Mouse (Mus musculus): Measurements from ENCODE around the gene Prdx2. TPM values are rescaled to one million over a fixed set of nuclear protein-coding genes. Genes with fewer than 3 reads are reported as not detected.

The Prdx2 gene
- total RNA-seq, 2 experiments from 2014 or later = 417 to 431 TPM

- no peak for DNase-seq (ENCODE audit: low spot score in 2 of 2)
These were observed 26.3 kb downstream of the Prdx2 start for GRCm38 (mm10) chr8:84995680-84996079.

GRCm38 (mm10) chr8:84996978-84997377 lies 27.6 kb downstream of the Prdx2 start:
- no peak for DNase-seq (ENCODE audit: low spot score in 2 of 2)

GRCm38 (mm10) chr8:84997649-84998295 lies 28.4 kb downstream of the Prdx2 start:
- DNase-seq (ENCODE audit: low spot score in 2 of 2) = peak; percentile 88 to 90

GRCm38 (mm10) chr8:85007686-85008085 lies 38.3 kb downstream of the Prdx2 start:
- no peak for DNase-seq (ENCODE audit: low spot score in 2 of 2)

GRCm38 (mm10) chr8:85011242-85011641 lies 41.9 kb downstream of the Prdx2 start:
- no peak for DNase-seq (ENCODE audit: low spot score in 2 of 2)

- DNase-seq (ENCODE audit: low spot score in 2 of 2) = peak; percentile 52 to 54
These were observed 43.9 kb downstream of the Prdx2 start for GRCm38 (mm10) chr8:85013230-85013840.

GRCm38 (mm10) chr8:85014431-85014830 lies 45.0 kb downstream of the Prdx2 start, which contains the start of gene Best2:
Best2 (minus strand) TSS chr8:85014531.
- DNase-seq (ENCODE audit: low spot score in 2 of 2) = no peak

GRCm38 (mm10) chr8:85016724-85017123 lies 47.3 kb downstream of the Prdx2 start:
- DNase-seq (ENCODE audit: low spot score in 2 of 2) = no peak

- DNase-seq (ENCODE audit: low spot score in 2 of 2) = no peak
These were observed 47.8 kb downstream of the Prdx2 start for GRCm38 (mm10) chr8:85017209-85017608.

GRCm38 (mm10) chr8:85021514-85022055 lies 52.2 kb downstream of the Prdx2 start:
- no peak for DNase-seq (ENCODE audit: low spot score in 2 of 2)

GRCm38 (mm10) chr8:85023846-85024245 lies 54.5 kb downstream of the Prdx2 start:
- DNase-seq (ENCODE audit: low spot score in 2 of 2) = no peak

Small RNAs within 50 kb of the gene (microRNA-seq; reads per million reads assigned to microRNA genes)
- gene Gm24197 = 2.5 to 7.6 reads per million in 2 experiments

Other genes with a start within 250 kb of the Prdx2 start
- gene G430095P16Rik, start 246.6 kb upstream of the Prdx2 start, total RNA-seq (2021) = not detected
- 100 to 1,000 TPM; 519 to 562 TPM for gene Nfix, start 169.2 kb upstream of the Prdx2 start, total RNA-seq (2021)
- gene Dand5, start 146.8 kb upstream of the Prdx2 start, total RNA-seq (2021) = 1 to 10 TPM; 7.4 to 8.6 TPM
- 10 to 100 TPM; 19.4 to 20.4 TPM for gene Gadd45gip1, start 138.1 kb upstream of the Prdx2 start, total RNA-seq (2021)
- gene Rad23a, start 128.9 kb upstream of the Prdx2 start, total RNA-seq (2021) = 10 to 100 TPM; 59.4 to 64.8 TPM
- 100 to 1,000 TPM; 453 to 590 TPM for gene Calr, start 122.7 kb upstream of the Prdx2 start, total RNA-seq (2021)
- 10 to 100 TPM; 55.3 to 58.4 TPM for gene Farsa, start 112.6 kb upstream of the Prdx2 start, total RNA-seq (2021)
- gene Syce2, start 97.5 kb upstream of the Prdx2 start, total RNA-seq (2021) = 10 to 100 TPM; 21.4 to 24.5 TPM
- 10 to 100 TPM; 35.0 to 35.6 TPM for gene Gcdh, start 75.7 kb upstream of the Prdx2 start, total RNA-seq (2021)
- gene Klf1, start 67.7 kb upstream of the Prdx2 start, total RNA-seq (2021) = not detected
- gene Dnase2a, start 61.0 kb upstream of the Prdx2 start, total RNA-seq (2021) = 1 to 10 TPM; 4.0 TPM
- 100 to 1,000 TPM; 127 to 140 TPM for gene Mast1, start 32.2 kb upstream of the Prdx2 start, total RNA-seq (2021)
- 1 to 10 TPM; 1.5 to 1.8 TPM for gene Rtbdn, start 22.6 kb upstream of the Prdx2 start, total RNA-seq (2021)
- gene Gm49661, start 154 bp upstream of the Prdx2 start, total RNA-seq (2021) = not detected
- 10 to 100 TPM; 34.3 to 34.4 TPM for gene Rnaseh2a, start 180 bp downstream of the Prdx2 start, total RNA-seq (2021)
- gene Junb, start 9.1 kb downstream of the Prdx2 start, total RNA-seq (2021) = 10 to 100 TPM; 45.5 to 54.7 TPM
- gene Hook2, start 21.0 kb downstream of the Prdx2 start, total RNA-seq (2021) = 1 to 10 TPM; 7.6 to 9.0 TPM
- not detected for gene Best2, start 44.9 kb downstream of the Prdx2 start, total RNA-seq (2021)
- 100 to 1,000 TPM; 108 to 115 TPM for gene Asna1, start 55.7 kb downstream of the Prdx2 start, total RNA-seq (2021)
- gene Trir, start 57.2 kb downstream of the Prdx2 start, total RNA-seq (2021) = 100 to 1,000 TPM; 136 to 150 TPM
- 100 to 1,000 TPM; 150 to 152 TPM for gene Tnpo2, start 67.3 kb downstream of the Prdx2 start, total RNA-seq (2021)
- gene Fbxw9, start 90.5 kb downstream of the Prdx2 start, total RNA-seq (2021) = 10 to 100 TPM; 36.2 to 41.4 TPM
- gene Gm5741, start 98.4 kb downstream of the Prdx2 start, total RNA-seq (2021) = not detected
- 10 to 100 TPM; 63.8 to 67.4 TPM for gene Dhps, start 102.2 kb downstream of the Prdx2 start, total RNA-seq (2021)
- 10 to 100 TPM; 57.5 to 61.5 TPM for gene Wdr83os, start 111.2 kb downstream of the Prdx2 start, total RNA-seq (2021)
- gene Wdr83, start 111.7 kb downstream of the Prdx2 start, total RNA-seq (2021) = 10 to 100 TPM; 26.3 to 34.6 TPM
- 10 to 100 TPM; 39.6 to 42.7 TPM for gene Man2b1, start 113.7 kb downstream of the Prdx2 start, total RNA-seq (2021)
- gene Zfp791, start 153.5 kb downstream of the Prdx2 start, total RNA-seq (2021) = 1 to 10 TPM; 5.6 to 5.8 TPM
- not detected for gene Cks1brt, start 182.3 kb downstream of the Prdx2 start, total RNA-seq (2021)

Measured in layer of hippocampus, postnatal 14 days (tissue).